Mouse (Mus musculus): ENCODE data around the gene Plin3. TPM values are rescaled to one million over a fixed set of nuclear protein-coding genes. Genes with fewer than 3 reads are reported as not detected.

Gene Plin3
- 6.9 and 13.2 TPM in 2 replicates for polyA plus RNA-seq (2014; fragmentation: Nextera tagmentation; extraction: Ambion mirVana)

- ATAC-seq (ENCODE audit: low read depth) = no peak
- no peaks in the 10 kb centered on the region for H3K27me3 ChIP-seq (ENCODE audit: control insufficient read depth, insufficient read depth, low read length)
Observed at GRCm38 (mm10) chr17:56292531-56293222, at the start of gene Plin3. Plin3 (minus strand) TSS chr17:56292873.

GRCm38 (mm10) chr17:56340717-56341116, 48.0 kb upstream of the Plin3 start:
- Histone ChIP-seq H3K4me2 (ENCODE audit: low read depth, low read length) (no peak overlapping the region), H3K4me1 (ENCODE audit: control insufficient read depth, insufficient read depth, low read length) (0 out of 2 replicates have a peak, but pooled peaks cover 4% of the 10 kb centered on the region), H3K27me3 (ENCODE audit: control insufficient read depth, insufficient read depth, low read length) (no peaks in the 10 kb centered on the region), H3K9ac (replicated peaks; ENCODE audit: low read depth, low read length) (no peak overlapping the region), H3K9me3 (ENCODE audit: control insufficient read depth, low read length) (no peaks in the 10 kb centered on the region), H3K4me3 (ENCODE audit: low read depth, low read length) (no peak overlapping the region), H3K36me3 (ENCODE audit: control insufficient read depth, insufficient read depth, low read length) (0 out of 2 replicates have a peak, but pooled peaks cover 4% of the 10 kb centered on the region), H3K27ac (ENCODE audit: low read depth, low read length) (no peak overlapping the region)
- no peak for ATAC-seq (ENCODE audit: low read depth)

More at GRCm38 (mm10) chr17:56292531-56293222, at the start of gene Plin3:
- no peak within 1 kb of the TSS for H3K27ac ChIP-seq (ENCODE audit: low read depth, low read length)
- no peak within 1 kb of the TSS for H3K9ac ChIP-seq (replicated peaks; ENCODE audit: low read depth, low read length)
- no peak within 1 kb of the TSS for H3K4me3 ChIP-seq (ENCODE audit: low read depth, low read length)
- no peak within 1 kb of the TSS for H3K4me2 ChIP-seq (ENCODE audit: low read depth, low read length)
- H3K4me1 ChIP-seq (ENCODE audit: control insufficient read depth, insufficient read depth, low read length) = peaks cover 8% of the 10 kb centered on the region; the same call in 1 of the 2 replicates
- H3K9me3 ChIP-seq (ENCODE audit: control insufficient read depth, low read length) = no peaks in the 10 kb centered on the region
- H3K36me3 ChIP-seq (ENCODE audit: control insufficient read depth, insufficient read depth, low read length) = no peaks in the 10 kb centered on the region
- WGBS = 87% methylated on average over 4 of the region's 4 CpGs

- H3K27me3 ChIP-seq (ENCODE audit: control insufficient read depth, insufficient read depth, low read length) = no peaks in the 10 kb centered on the region
- H3K4me1 ChIP-seq (ENCODE audit: control insufficient read depth, insufficient read depth, low read length) = 0 out of 2 replicates have a peak, but pooled peaks cover 4% of the 10 kb centered on the region
- no peaks in the 10 kb centered on the region for H3K36me3 ChIP-seq (ENCODE audit: control insufficient read depth, insufficient read depth, low read length)
- H3K27ac ChIP-seq (ENCODE audit: low read depth, low read length) = no peak overlapping the region
- H3K9me3 ChIP-seq (ENCODE audit: control insufficient read depth, low read length) = no peaks in the 10 kb centered on the region
- no peak for ATAC-seq (ENCODE audit: low read depth)
- 56% methylated on average over 4 of the region's 4 CpGs for WGBS
- H3K9ac ChIP-seq (replicated peaks; ENCODE audit: low read depth, low read length) = no peak overlapping the region
- H3K4me2 ChIP-seq (ENCODE audit: low read depth, low read length) = no peak overlapping the region
- no peak overlapping the region for H3K4me3 ChIP-seq (ENCODE audit: low read depth, low read length)
Observed at GRCm38 (mm10) chr17:56338909-56339308, 46.2 kb upstream of the Plin3 start.

GRCm38 (mm10) chr17:56337791-56338190, 45.1 kb upstream of the Plin3 start:
- no peak overlapping the region for H3K27ac ChIP-seq (ENCODE audit: low read depth, low read length)
- no peak overlapping the region for H3K4me2 ChIP-seq (ENCODE audit: low read depth, low read length)
- H3K9ac ChIP-seq (replicated peaks; ENCODE audit: low read depth, low read length) = no peak overlapping the region
- no peaks in the 10 kb centered on the region for H3K9me3 ChIP-seq (ENCODE audit: control insufficient read depth, low read length)
- WGBS = 98% methylated on average over 6 of the region's 6 CpGs
- H3K4me1 ChIP-seq (ENCODE audit: control insufficient read depth, insufficient read depth, low read length) = 0 out of 2 replicates have a peak, but pooled peaks cover 4% of the 10 kb centered on the region
- no peak for ATAC-seq (ENCODE audit: low read depth)
- H3K4me3 ChIP-seq (ENCODE audit: low read depth, low read length) = no peak overlapping the region
- no peaks in the 10 kb centered on the region for H3K36me3 ChIP-seq (ENCODE audit: control insufficient read depth, insufficient read depth, low read length)
- no peaks in the 10 kb centered on the region for H3K27me3 ChIP-seq (ENCODE audit: control insufficient read depth, insufficient read depth, low read length)

- Histone ChIP-seq H3K36me3 (ENCODE audit: control insufficient read depth, insufficient read depth, low read length) (no peaks in the 10 kb centered on the region), H3K4me1 (ENCODE audit: control insufficient read depth, insufficient read depth, low read length) (0 out of 2 replicates have a peak, but pooled peaks cover 4% of the 10 kb centered on the region), H3K27ac (ENCODE audit: low read depth, low read length) (no peak overlapping the region), H3K4me3 (ENCODE audit: low read depth, low read length) (no peak overlapping the region), H3K4me2 (ENCODE audit: low read depth, low read length) (no peak overlapping the region), H3K27me3 (ENCODE audit: control insufficient read depth, insufficient read depth, low read length) (no peaks in the 10 kb centered on the region), H3K9me3 (ENCODE audit: control insufficient read depth, low read length) (no peaks in the 10 kb centered on the region), H3K9ac (replicated peaks; ENCODE audit: low read depth, low read length) (no peak overlapping the region)
- no peak for ATAC-seq (ENCODE audit: low read depth)
- 57% methylated on average over 4 of the region's 4 CpGs for WGBS
Observed at GRCm38 (mm10) chr17:56337190-56337589, 44.5 kb upstream of the Plin3 start.

- Histone ChIP-seq H3K9ac (replicated peaks; ENCODE audit: low read depth, low read length) (no peak overlapping the region), H3K36me3 (ENCODE audit: control insufficient read depth, insufficient read depth, low read length) (no peaks in the 10 kb centered on the region), H3K4me2 (ENCODE audit: low read depth, low read length) (no peak overlapping the region), H3K27ac (ENCODE audit: low read depth, low read length) (no peak overlapping the region), H3K4me1 (ENCODE audit: control insufficient read depth, insufficient read depth, low read length) (peaks cover 28% of the 10 kb centered on the region), H3K4me3 (ENCODE audit: low read depth, low read length) (no peak overlapping the region), H3K9me3 (ENCODE audit: control insufficient read depth, low read length) (no peaks in the 10 kb centered on the region), H3K27me3 (ENCODE audit: control insufficient read depth, insufficient read depth, low read length) (no peaks in the 10 kb centered on the region)
- no peak for ATAC-seq (ENCODE audit: low read depth)
- 42% methylated on average over 8 of the region's 8 CpGs for WGBS
Observed at GRCm38 (mm10) chr17:56332987-56333386, 40.3 kb upstream of the Plin3 start.

GRCm38 (mm10) chr17:56331256-56331655, 38.6 kb upstream of the Plin3 start:
- Histone ChIP-seq H3K27me3 (ENCODE audit: control insufficient read depth, insufficient read depth, low read length) (no peaks in the 10 kb centered on the region), H3K4me1 (ENCODE audit: control insufficient read depth, insufficient read depth, low read length) (peaks cover 37% of the 10 kb centered on the region), H3K9me3 (ENCODE audit: control insufficient read depth, low read length) (no peaks in the 10 kb centered on the region), H3K9ac (replicated peaks; ENCODE audit: low read depth, low read length) (0 out of 2 replicates have a peak overlapping the region, but pooled peaks have one; percentile 16), H3K4me2 (ENCODE audit: low read depth, low read length) (no peak overlapping the region), H3K27ac (ENCODE audit: low read depth, low read length) (no peak overlapping the region), H3K4me3 (ENCODE audit: low read depth, low read length) (no peak overlapping the region), H3K36me3 (ENCODE audit: control insufficient read depth, insufficient read depth, low read length) (no peaks in the 10 kb centered on the region)
- ATAC-seq (ENCODE audit: low read depth) = no peak

GRCm38 (mm10) chr17:56330345-56330744, 37.7 kb upstream of the Plin3 start:
- no peaks in the 10 kb centered on the region for H3K9me3 ChIP-seq (ENCODE audit: control insufficient read depth, low read length)
- peaks cover 33% of the 10 kb centered on the region for H3K4me1 ChIP-seq (ENCODE audit: control insufficient read depth, insufficient read depth, low read length)
- H3K4me2 ChIP-seq (ENCODE audit: low read depth, low read length) = no peak overlapping the region
- H3K36me3 ChIP-seq (ENCODE audit: control insufficient read depth, insufficient read depth, low read length) = no peaks in the 10 kb centered on the region
- no peak overlapping the region for H3K4me3 ChIP-seq (ENCODE audit: low read depth, low read length)
- no peaks in the 10 kb centered on the region for H3K27me3 ChIP-seq (ENCODE audit: control insufficient read depth, insufficient read depth, low read length)
- no peak overlapping the region for H3K9ac ChIP-seq (replicated peaks; ENCODE audit: low read depth, low read length)
- H3K27ac ChIP-seq (ENCODE audit: low read depth, low read length) = no peak overlapping the region
- WGBS = 89% methylated on average over 3 of the region's 3 CpGs
- no peak for ATAC-seq (ENCODE audit: low read depth)

- Histone ChIP-seq H3K4me2 (ENCODE audit: low read depth, low read length) (no peak overlapping the region), H3K4me1 (ENCODE audit: control insufficient read depth, insufficient read depth, low read length) (peaks cover 33% of the 10 kb centered on the region)
Observed at GRCm38 (mm10) chr17:56329267-56329666, 36.6 kb upstream of the Plin3 start.

More at GRCm38 (mm10) chr17:56329267-56329666, 36.6 kb upstream of the Plin3 start:
- no peaks in the 10 kb centered on the region for H3K36me3 ChIP-seq (ENCODE audit: control insufficient read depth, insufficient read depth, low read length)
- H3K27me3 ChIP-seq (ENCODE audit: control insufficient read depth, insufficient read depth, low read length) = no peaks in the 10 kb centered on the region
- no peak for ATAC-seq (ENCODE audit: low read depth)
- H3K27ac ChIP-seq (ENCODE audit: low read depth, low read length) = no peak overlapping the region
- no peak overlapping the region for H3K9ac ChIP-seq (replicated peaks; ENCODE audit: low read depth, low read length)
- no peak overlapping the region for H3K4me3 ChIP-seq (ENCODE audit: low read depth, low read length)
- no peaks in the 10 kb centered on the region for H3K9me3 ChIP-seq (ENCODE audit: control insufficient read depth, low read length)
